Mouse (Mus musculus): ENCODE data around the gene Gm17409. TPM values are rescaled to one million over a fixed set of nuclear protein-coding genes. Genes with fewer than 3 reads are reported as not detected.

Gene Gm17409
- polyA plus RNA-seq (2015; fragmentation: Nextera tagmentation; extraction: Ambion mirVana) = not detected in 2 replicates

- Histone ChIP-seq H3K27ac (no peak within 1 kb of the TSS), H3K4me2 (no peak within 1 kb of the TSS), H3K9me3 (replicated peaks) (no peaks in the 10 kb centered on the region), H3K36me3 (peaks cover 49% of the 10 kb centered on the region), H3K4me3 (no peak within 1 kb of the TSS), H3K9ac (no peak within 1 kb of the TSS), H3K4me1 (replicated peaks) (no peaks in the 10 kb centered on the region), H3K27me3 (no peaks in the 10 kb centered on the region)
- 80% methylated on average over 7 of the region's 7 CpGs for WGBS
- no peak for ATAC-seq (replicated peaks; ENCODE audit: insufficient number of reproducible peaks, insufficient read depth, low FRiP score, low read depth)
These were observed at the start of gene Gm17409 for GRCm38 (mm10) chr2:58469816-58470215. Gene Gm17409 (plus strand): TSS chr2:58470116.

- ATAC-seq (replicated peaks; ENCODE audit: insufficient number of reproducible peaks, insufficient read depth, low FRiP score, low read depth) = no peak
- no peak overlapping the region for H3K27ac ChIP-seq
- H3K9me3 ChIP-seq (replicated peaks) = no peaks in the 10 kb centered on the region
- H3K9ac ChIP-seq = no peak overlapping the region
- H3K27me3 ChIP-seq = no peaks in the 10 kb centered on the region
- H3K4me3 ChIP-seq = no peak overlapping the region
- 68% methylated on average over 5 of the region's 5 CpGs for WGBS
- no peaks in the 10 kb centered on the region for H3K36me3 ChIP-seq
- H3K4me2 ChIP-seq = no peak overlapping the region
- no peaks in the 10 kb centered on the region for H3K4me1 ChIP-seq (replicated peaks)
These were observed 46.6 kb upstream of the Gm17409 start for GRCm38 (mm10) chr2:58423319-58423718.

- no peak overlapping the region for H3K9ac ChIP-seq
- no peak for ATAC-seq (replicated peaks; ENCODE audit: insufficient number of reproducible peaks, insufficient read depth, low FRiP score, low read depth)
- no peak overlapping the region for H3K4me3 ChIP-seq
- no peak overlapping the region for H3K4me2 ChIP-seq
- H3K27me3 ChIP-seq = no peaks in the 10 kb centered on the region
- no peak overlapping the region for H3K27ac ChIP-seq
- H3K4me1 ChIP-seq (replicated peaks) = no peaks in the 10 kb centered on the region
- H3K36me3 ChIP-seq = no peaks in the 10 kb centered on the region
- 94% methylated on average over 13 of the region's 13 CpGs for WGBS
- H3K9me3 ChIP-seq (replicated peaks) = no peaks in the 10 kb centered on the region
These were observed 44.4 kb upstream of the Gm17409 start for GRCm38 (mm10) chr2:58425436-58426004.

- 94% methylated on average over 7 of the region's 7 CpGs for WGBS
- ATAC-seq (replicated peaks; ENCODE audit: insufficient number of reproducible peaks, insufficient read depth, low FRiP score, low read depth) = no peak
- no peak overlapping the region for H3K27ac ChIP-seq
- no peaks in the 10 kb centered on the region for H3K9me3 ChIP-seq (replicated peaks)
- no peak overlapping the region for H3K4me3 ChIP-seq
- no peaks in the 10 kb centered on the region for H3K27me3 ChIP-seq
- H3K36me3 ChIP-seq = no peaks in the 10 kb centered on the region
- no peak overlapping the region for H3K9ac ChIP-seq
- no peaks in the 10 kb centered on the region for H3K4me1 ChIP-seq (replicated peaks)
- H3K4me2 ChIP-seq = no peak overlapping the region
These were observed 37.7 kb upstream of the Gm17409 start for GRCm38 (mm10) chr2:58432211-58432610.

GRCm38 (mm10) chr2:58433317-58433716, 36.6 kb upstream of the Gm17409 start:
- WGBS = 81% methylated on average over 2 of the region's 2 CpGs
- no peak overlapping the region for H3K4me3 ChIP-seq
- no peaks in the 10 kb centered on the region for H3K4me1 ChIP-seq (replicated peaks)
- H3K27ac ChIP-seq = no peak overlapping the region
- H3K4me2 ChIP-seq = no peak overlapping the region
- H3K36me3 ChIP-seq = no peaks in the 10 kb centered on the region
- H3K9ac ChIP-seq = no peak overlapping the region
- H3K27me3 ChIP-seq = no peaks in the 10 kb centered on the region
- H3K9me3 ChIP-seq (replicated peaks) = no peaks in the 10 kb centered on the region
- ATAC-seq (replicated peaks; ENCODE audit: insufficient number of reproducible peaks, insufficient read depth, low FRiP score, low read depth) = no peak

GRCm38 (mm10) chr2:58434438-58434837, 35.5 kb upstream of the Gm17409 start:
- no peak overlapping the region for H3K4me3 ChIP-seq
- no peak overlapping the region for H3K27ac ChIP-seq
- no peaks in the 10 kb centered on the region for H3K4me1 ChIP-seq (replicated peaks)
- 81% methylated on average over 2 of the region's 2 CpGs for WGBS
- no peaks in the 10 kb centered on the region for H3K27me3 ChIP-seq
- H3K9ac ChIP-seq = no peak overlapping the region
- H3K4me2 ChIP-seq = no peak overlapping the region
- peaks cover 9% of the 10 kb centered on the region for H3K36me3 ChIP-seq
- ATAC-seq (replicated peaks; ENCODE audit: insufficient number of reproducible peaks, insufficient read depth, low FRiP score, low read depth) = no peak
- H3K9me3 ChIP-seq (replicated peaks) = no peaks in the 10 kb centered on the region

GRCm38 (mm10) chr2:58435507-58435906, 34.4 kb upstream of the Gm17409 start:
- peaks cover 11% of the 10 kb centered on the region for H3K36me3 ChIP-seq
- H3K4me2 ChIP-seq = no peak overlapping the region
- no peaks in the 10 kb centered on the region for H3K27me3 ChIP-seq
- no peaks in the 10 kb centered on the region for H3K4me1 ChIP-seq (replicated peaks)
- WGBS = 87% methylated on average over 13 of the region's 13 CpGs
- H3K9me3 ChIP-seq (replicated peaks) = no peaks in the 10 kb centered on the region
- H3K27ac ChIP-seq = peak overlapping the region; percentile 20; the same call in 1 of the 2 replicates
- H3K4me3 ChIP-seq = no peak overlapping the region
- H3K9ac ChIP-seq = no peak overlapping the region
- ATAC-seq (replicated peaks; ENCODE audit: insufficient number of reproducible peaks, insufficient read depth, low FRiP score, low read depth) = no peak

- peaks cover 11% of the 10 kb centered on the region for H3K36me3 ChIP-seq
- WGBS = 92% methylated on average over 3 of the region's 3 CpGs
These were observed 33.0 kb upstream of the Gm17409 start for GRCm38 (mm10) chr2:58436911-58437310.

GRCm38 (mm10) chr2:58443163-58443562, 26.8 kb upstream of the Gm17409 start:
- H3K4me3 ChIP-seq = no peak overlapping the region
- no peaks in the 10 kb centered on the region for H3K27me3 ChIP-seq
- no peaks in the 10 kb centered on the region for H3K4me1 ChIP-seq (replicated peaks)
- H3K9me3 ChIP-seq (replicated peaks) = no peaks in the 10 kb centered on the region
- no peak for ATAC-seq (replicated peaks; ENCODE audit: insufficient number of reproducible peaks, insufficient read depth, low FRiP score, low read depth)
- no peak overlapping the region for H3K4me2 ChIP-seq
- peaks cover 35% of the 10 kb centered on the region for H3K36me3 ChIP-seq
- H3K9ac ChIP-seq = no peak overlapping the region
- H3K27ac ChIP-seq = no peak overlapping the region
- 44% methylated on average over 4 of the region's 4 CpGs for WGBS

More at GRCm38 (mm10) chr2:58436911-58437310, 33.0 kb upstream of the Gm17409 start:
- Histone ChIP-seq H3K9me3 (replicated peaks) (no peaks in the 10 kb centered on the region), H3K4me3 (no peak overlapping the region), H3K4me1 (replicated peaks) (no peaks in the 10 kb centered on the region), H3K27ac (no peak overlapping the region), H3K9ac (no peak overlapping the region), H3K4me2 (no peak overlapping the region), H3K27me3 (no peaks in the 10 kb centered on the region)
- no peak for ATAC-seq (replicated peaks; ENCODE audit: insufficient number of reproducible peaks, insufficient read depth, low FRiP score, low read depth)

GRCm38 (mm10) chr2:58447001-58447400, 22.9 kb upstream of the Gm17409 start:
- WGBS = 89% methylated on average over 15 of the region's 15 CpGs

GRCm38 (mm10) chr2:58454095-58454865, 15.6 kb upstream of the Gm17409 start:
- Histone ChIP-seq H3K4me3 (no peak overlapping the region), H3K9ac (no peak overlapping the region), H3K36me3 (peaks cover 27% of the 10 kb centered on the region), H3K9me3 (replicated peaks) (no peaks in the 10 kb centered on the region), H3K4me2 (no peak overlapping the region), H3K27ac (no peak overlapping the region), H3K4me1 (replicated peaks) (peaks cover 6% of the 10 kb centered on the region; the same call in 1 of the 2 replicates), H3K27me3 (no peaks in the 10 kb centered on the region)
- 90% methylated on average over 16 of the region's 16 CpGs for WGBS
- ATAC-seq (replicated peaks; ENCODE audit: insufficient number of reproducible peaks, insufficient read depth, low FRiP score, low read depth) = no peak

More at GRCm38 (mm10) chr2:58447001-58447400, 22.9 kb upstream of the Gm17409 start:
- Histone ChIP-seq H3K9ac (no peak overlapping the region), H3K9me3 (replicated peaks) (no peaks in the 10 kb centered on the region), H3K27ac (no peak overlapping the region), H3K4me1 (replicated peaks) (no peaks in the 10 kb centered on the region), H3K4me2 (no peak overlapping the region), H3K36me3 (peaks cover 24% of the 10 kb centered on the region), H3K4me3 (no peak overlapping the region), H3K27me3 (no peaks in the 10 kb centered on the region)
- ATAC-seq (replicated peaks; ENCODE audit: insufficient number of reproducible peaks, insufficient read depth, low FRiP score, low read depth) = no peak
